Mouse (Mus musculus) neural tube, embryonic 13.5 days (tissue): ENCODE data around the gene Stxbp5. TPM values are rescaled to one million over a fixed set of nuclear protein-coding genes. Genes with fewer than 3 reads are reported as not detected.

ENCODE experiments used
- ATAC-seq: fragments of 200-750 bp; cut with Nextera tagmentation; 2 replicates; pipeline ENCODE4 v1.8.0; 2017; ENCODE audit warnings: low read depth, mild to moderate bottlenecking, moderate TSS enrichment, moderate library complexity
- H3K27ac ChIP-seq: fragments of 300-500 bp; sonication (generic); replicated peaks from 2 replicates; pipeline ENCODE4 v1.5.1; 2015; ENCODE audit warnings: moderate library complexity, mild to moderate bottlenecking, inconsistent platforms
- H3K27me3 ChIP-seq: fragments of 300-500 bp; sonication (generic); 2 replicates; pipeline ENCODE4 v1.6.1; 2015; ENCODE audit warnings: mild to moderate bottlenecking, inconsistent platforms
- H3K36me3 ChIP-seq: fragments of 300-500 bp; sonication (generic); 2 replicates; pipeline ENCODE4 v1.6.1; 2015; ENCODE audit warnings: mild to moderate bottlenecking, inconsistent platforms
- H3K4me1 ChIP-seq: fragments of 300-500 bp; sonication (generic); replicated peaks from 2 replicates; pipeline ENCODE4 v1.6.1; 2015; ENCODE audit warnings: inconsistent platforms
- H3K4me2 ChIP-seq: fragments of 300-500 bp; sonication (generic); 2 replicates; pipeline ENCODE4 v1.6.1; 2015; ENCODE audit warnings: inconsistent platforms, mild to moderate bottlenecking, moderate library complexity
- H3K4me3 ChIP-seq: fragments of 300-500 bp; sonication (generic); 2 replicates; pipeline ENCODE4 v1.5.1; 2015; ENCODE audit warnings: mild to moderate bottlenecking, inconsistent platforms
- H3K9ac ChIP-seq: fragments of 300-500 bp; sonication (generic); 2 replicates; pipeline ENCODE4 v1.6.1; 2015; ENCODE audit warnings: moderate library complexity, mild to moderate bottlenecking, inconsistent platforms
- H3K9me3 ChIP-seq: fragments of 300-500 bp; sonication (generic); 2 replicates; pipeline ENCODE4 v1.6.1; 2016; ENCODE audit warnings: inconsistent platforms
- WGBS: fragments of 180-500 bp; shearing (Covaris S2); methylation state at CpG from one replicate; pipeline ENCODE4 v1.1.7; 2015; 5-methylcytosine and 5-hydroxymethylcytosine counted together
- polyA plus RNA-seq: library from polyadenylated mRNA; unstranded; fragments of >200 nt; fragmentation: Nextera tagmentation; extraction: Ambion mirVana; gene quantifications from 2 replicates; pipeline ENCODE4 v1.2.1, GENCODE M21; 2015

Stxbp5 gene
- polyA plus RNA-seq, 1 experiment from 2014 or later = 8.3 TPM

GRCm38 (mm10) chr10:9722519-9723303 is 178.2 kb downstream of the Stxbp5 start:
- Histone ChIP-seq H3K9ac (no peak overlapping the region), H3K9me3 (no peaks in the 10 kb centered on the region), H3K4me1 (no peaks in the 10 kb centered on the region), H3K27me3 (no peaks in the 10 kb centered on the region), H3K4me2 (no peak overlapping the region), H3K36me3 (no peaks in the 10 kb centered on the region), H3K27ac (no peak overlapping the region), H3K4me3 (no peak overlapping the region)
- ATAC-seq = no peak
- WGBS = 85% methylated on average over 10 of the region's 11 CpGs

GRCm38 (mm10) chr10:9720027-9720426 is 180.9 kb downstream of the Stxbp5 start:
- ATAC-seq = no peak
- Histone ChIP-seq H3K9me3 (no peaks in the 10 kb centered on the region), H3K4me1 (no peaks in the 10 kb centered on the region), H3K36me3 (no peaks in the 10 kb centered on the region), H3K4me2 (no peak overlapping the region), H3K27ac (no peak overlapping the region), H3K9ac (no peak overlapping the region), H3K4me3 (no peak overlapping the region), H3K27me3 (no peaks in the 10 kb centered on the region)
- 67% methylated on average over 5 of the region's 5 CpGs for WGBS

GRCm38 (mm10) chr10:9718086-9718485 is 182.8 kb downstream of the Stxbp5 start:
- no peak for ATAC-seq
- Histone ChIP-seq H3K4me1 (no peaks in the 10 kb centered on the region), H3K9ac (no peak overlapping the region), H3K36me3 (no peaks in the 10 kb centered on the region), H3K4me3 (no peak overlapping the region), H3K9me3 (no peaks in the 10 kb centered on the region), H3K27me3 (no peaks in the 10 kb centered on the region), H3K4me2 (no peak overlapping the region), H3K27ac (no peak overlapping the region)
- WGBS = 82% methylated on average over 5 of the region's 5 CpGs

Other genes with a start within 250 kb of the Stxbp5 start
- 4.2 TPM in 2 replicates for gene Samd5, start 225.9 kb downstream of the Stxbp5 start, polyA plus RNA-seq